Mouse (Mus musculus): ENCODE data around the gene Rpl14. TPM values are rescaled to one million over a fixed set of nuclear protein-coding genes. Genes with fewer than 3 reads are reported as not detected.

Gene Rpl14
- total RNA-seq, 2 experiments from 2014 or later: 522 to 541 TPM

DNA sequence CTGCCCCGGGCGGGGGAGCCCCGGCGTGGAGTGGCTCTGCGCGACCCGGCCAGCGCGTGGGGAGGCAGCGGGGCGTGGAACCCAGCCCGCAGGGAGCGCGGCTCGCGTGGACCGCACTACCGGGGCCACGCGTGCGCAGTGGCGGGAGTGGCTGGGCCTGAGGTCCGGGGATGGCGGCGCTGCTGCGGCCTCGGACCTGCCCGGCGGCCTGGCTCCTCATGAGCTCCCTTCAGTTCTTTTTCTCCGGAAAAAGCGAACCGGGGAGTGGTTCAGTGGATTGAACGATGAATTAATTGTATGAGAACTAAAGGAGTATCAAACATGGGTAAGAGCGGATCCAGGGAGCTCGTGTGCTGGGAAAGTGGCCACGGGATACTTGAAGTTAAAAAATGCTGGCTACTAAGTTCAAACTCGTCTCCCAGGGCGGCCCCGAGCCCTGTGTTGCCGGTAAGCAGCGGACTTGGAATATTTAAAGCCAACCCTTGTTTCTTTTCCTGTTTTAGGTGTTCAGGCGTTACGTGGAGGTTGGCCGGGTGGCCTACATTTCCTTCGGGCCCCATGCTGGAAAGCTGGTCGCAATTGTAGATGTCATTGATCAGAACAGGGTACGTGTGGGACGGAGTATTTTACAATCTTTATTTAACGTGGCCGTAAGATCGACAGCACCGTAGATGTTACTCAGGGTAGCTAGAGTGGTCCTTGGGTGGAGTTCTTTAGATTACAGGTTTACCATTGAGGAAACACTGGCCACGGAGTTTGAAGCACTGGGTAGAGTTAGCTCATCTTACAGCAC, 545 bp downstream of the Rpl14 start:
- DNase-seq: no peak

DNA sequence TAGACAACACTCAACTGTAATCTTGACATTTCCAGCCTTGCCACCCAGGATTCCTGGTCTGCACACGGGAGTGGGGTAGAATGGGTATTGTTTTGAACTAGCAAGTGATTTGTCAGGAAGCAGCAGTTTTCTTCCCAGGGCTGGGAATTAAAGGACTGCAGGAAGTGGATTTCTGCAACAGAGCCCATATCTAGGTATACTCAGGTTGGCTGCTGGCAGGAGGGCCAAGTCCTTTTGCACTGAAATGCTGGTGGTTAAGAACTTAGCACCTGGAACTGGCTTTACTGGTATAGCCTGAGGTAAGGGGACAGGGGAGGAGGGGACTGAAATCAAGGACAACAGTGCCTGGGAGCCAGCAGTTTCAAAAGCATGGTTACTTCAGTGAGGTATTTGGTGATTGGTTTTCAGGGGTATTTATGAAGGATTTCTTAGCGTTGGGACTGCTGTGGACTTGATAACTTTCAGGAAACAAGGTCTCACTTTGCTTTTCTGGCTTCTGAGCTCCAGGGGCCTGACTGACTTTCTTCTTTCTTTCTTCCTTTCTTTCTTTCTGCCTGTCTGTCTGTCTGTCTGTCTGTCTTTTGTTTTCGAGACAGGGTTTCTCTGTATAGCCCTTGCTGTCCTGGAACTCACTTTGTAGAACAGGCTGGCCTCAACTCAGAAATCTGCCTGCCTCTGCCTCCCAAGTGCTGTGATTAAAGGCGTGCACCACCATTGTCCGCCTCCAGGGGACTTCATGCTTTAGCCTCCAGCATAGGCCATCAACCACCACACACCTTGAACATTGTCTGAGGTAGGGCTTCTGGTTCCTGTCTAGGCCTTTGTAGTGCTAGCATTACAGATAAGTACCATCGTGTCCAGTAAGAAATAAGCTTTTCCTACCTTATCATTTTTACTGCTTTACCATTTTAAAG, 4.8 kb downstream of the Rpl14 start:
- DNase-seq: no peak

DNA sequence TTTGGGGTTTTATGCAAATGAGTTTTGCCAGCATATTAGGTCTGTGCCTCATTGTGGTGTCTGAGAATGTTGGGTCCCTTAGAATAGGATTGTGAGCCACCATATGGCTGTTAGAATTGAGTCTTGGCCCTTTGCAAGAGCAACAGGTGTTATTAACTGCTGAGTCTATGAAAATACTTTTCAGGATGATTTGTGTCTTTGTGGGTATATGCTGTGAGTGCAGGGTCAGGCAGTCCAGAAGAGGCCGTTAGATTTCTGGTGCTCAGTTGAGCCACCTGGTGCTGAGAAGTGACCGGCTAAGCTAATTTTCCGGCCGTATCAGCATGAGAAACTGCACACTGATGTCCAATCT, 5.4 kb downstream of the Rpl14 start:
- DNase-seq: no peak

DNA sequence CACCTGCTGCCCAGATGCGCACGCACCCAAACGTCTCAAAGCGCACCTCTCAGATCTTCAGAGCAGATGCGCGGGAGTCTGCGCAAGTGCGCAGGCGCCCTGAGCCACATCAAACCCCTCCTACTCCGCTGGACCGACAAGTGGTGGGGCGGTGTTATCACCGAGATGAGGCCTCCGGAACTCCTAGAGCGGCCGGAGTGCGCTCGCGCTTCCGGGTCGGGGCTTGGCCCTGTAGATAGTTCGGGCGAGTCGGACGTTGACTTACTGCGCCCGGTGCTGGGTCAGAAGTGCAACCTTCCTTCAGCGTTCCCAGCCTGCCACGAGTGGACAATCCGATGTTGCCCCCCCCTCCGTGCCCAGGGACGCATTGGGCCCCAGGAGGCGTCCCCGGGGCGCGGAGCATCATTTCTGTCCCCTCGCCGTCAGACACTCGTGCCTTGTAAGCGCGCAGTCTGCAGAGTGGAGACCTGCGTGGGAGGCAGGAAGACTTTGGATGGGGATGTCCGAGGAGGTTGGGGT, 5.9 kb downstream of the Rpl14 start:
- peak; percentile 91 to 92 for DNase-seq

DNA sequence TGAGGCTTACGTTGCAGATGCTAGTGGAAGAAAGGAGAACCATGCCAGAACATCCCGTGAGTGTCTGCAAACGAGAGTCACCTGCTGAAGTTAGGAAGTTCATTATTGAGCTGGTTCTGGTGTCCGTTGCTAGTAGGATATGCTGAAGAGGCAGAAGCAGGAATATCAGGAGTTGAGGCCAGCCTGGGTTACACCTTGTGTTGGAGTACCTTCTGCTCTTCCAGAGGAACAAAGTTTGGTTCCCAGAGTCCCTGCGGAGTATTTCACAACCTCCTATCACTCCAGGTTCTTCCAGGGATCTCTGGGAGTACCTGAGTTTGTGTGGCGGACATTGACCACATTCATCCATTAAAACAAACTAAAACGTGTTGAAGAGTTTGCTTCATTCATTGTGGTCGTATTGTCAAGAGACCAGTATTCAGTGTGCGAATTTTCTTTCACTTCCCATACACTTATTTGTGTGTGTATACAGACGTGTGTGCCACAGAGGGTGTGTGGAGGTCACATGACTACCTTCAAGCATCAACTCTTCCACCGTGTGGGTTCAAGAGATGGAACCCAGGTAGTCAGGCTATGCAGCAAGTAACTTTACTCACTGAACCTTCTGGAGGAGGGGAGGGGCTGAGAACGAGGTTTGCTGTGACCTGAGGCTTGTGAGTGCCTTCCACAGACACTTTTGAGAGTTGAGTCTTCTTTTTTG, 6.6 kb downstream of the Rpl14 start:
- no peak for DNase-seq

DNA sequence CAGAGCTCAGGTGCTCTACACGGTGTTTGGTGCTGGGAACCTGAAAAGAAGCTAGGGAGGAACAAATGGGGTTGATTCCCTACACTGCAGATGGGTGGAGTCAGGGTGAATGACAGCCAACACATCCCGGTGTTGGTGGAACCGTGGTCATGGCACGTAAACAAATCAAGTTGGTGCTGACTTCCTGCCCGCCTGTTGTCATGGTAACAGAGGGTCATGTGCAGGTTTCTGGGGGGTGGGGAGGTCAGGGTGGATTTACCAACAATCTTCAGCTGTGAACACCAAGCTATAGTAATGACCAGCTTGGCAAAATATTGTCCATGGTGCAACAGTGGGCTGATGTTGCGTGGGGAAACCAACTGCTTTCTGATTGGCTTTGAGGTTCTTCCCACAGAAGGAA, 7.5 kb downstream of the Rpl14 start:
- DNase-seq: no peak

DNA sequence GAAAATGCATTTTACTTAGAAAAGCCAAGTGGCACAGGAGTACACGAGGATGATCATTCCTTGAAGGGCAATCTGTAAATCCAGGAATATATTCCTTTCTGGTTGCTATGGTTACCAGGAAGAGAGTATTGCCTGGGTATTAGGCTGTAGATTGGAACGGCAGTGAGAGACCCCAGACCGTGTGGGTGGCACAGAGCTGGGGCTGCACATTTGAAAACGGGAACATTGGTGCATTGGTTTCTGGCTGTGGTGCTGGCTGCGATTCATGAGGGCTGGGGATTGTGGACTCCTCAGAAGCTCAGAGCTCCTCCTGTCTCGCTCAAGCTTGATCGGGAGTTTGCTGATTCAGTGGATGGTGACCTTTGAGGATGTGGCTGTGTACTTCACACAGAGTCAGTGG, 8.6 kb downstream of the Rpl14 start:
- no peak for DNase-seq

DNA sequence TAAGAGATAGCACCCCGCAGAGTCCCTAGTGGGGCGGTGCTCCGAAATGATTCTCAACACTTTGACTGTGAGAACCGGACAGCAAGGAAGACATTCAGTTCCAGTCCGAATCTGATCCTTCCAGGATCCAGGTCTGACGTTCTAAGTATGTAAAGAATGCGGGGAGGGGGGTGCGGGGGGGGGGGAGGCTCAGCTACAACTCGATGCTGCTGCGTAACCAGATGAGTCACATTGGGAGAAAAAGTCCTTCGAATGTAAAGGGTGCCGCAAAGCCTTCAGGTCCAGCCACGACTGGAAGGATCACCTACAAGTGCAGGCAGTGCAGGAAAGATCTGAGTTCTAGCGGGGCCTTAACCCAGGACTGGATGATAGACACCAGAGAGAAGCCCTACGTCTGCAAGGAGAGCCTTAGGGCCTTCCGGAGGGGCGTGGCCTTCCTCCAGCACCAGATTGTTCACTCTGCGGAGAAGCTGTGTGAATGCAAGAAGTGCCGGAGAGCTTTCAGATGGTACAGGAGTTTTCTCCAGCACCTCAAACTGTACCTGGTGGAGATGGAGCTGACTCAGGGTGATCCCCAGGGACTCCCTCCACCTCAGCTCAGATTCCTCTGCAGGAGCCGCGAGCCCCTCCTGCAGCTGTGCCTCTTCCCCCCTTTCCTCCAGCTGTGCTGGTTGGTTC, 10.8 kb downstream of the Rpl14 start:
- peak; percentile 56 to 71 for DNase-seq

DNA sequence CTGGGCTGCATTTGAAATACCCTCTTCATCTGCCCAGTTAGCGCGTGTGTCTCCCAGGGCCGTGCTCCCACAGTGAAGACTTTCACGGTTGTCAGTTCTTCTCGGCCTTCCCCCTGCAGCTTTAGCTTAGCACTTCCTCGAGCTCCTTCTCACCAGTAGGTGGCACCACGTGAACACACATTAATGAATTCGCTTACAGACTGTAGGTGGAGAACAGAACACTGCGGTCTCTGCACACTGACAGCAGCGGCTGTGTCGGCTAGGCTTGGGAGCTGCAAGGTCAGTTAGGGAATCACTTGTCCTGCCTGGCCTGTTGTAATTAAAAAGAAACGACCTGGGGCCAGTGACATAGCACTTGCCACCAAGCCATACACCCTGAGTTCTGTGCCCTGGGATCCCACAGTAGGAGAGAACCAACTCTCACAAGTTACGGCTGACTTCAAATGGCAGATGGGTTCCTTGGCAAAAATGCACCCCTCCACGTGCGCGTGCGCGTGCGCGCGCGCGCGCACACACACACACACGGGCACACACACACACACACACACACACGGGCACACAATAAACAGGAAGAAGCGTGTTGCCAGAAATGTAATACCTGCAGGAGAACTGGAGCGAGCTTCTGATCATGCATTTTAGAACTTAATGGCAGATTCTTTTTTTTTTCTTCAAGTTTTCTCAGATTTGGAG, 11.5 kb downstream of the Rpl14 start:
- DNase-seq: peak; percentile 86 to 89

DNA sequence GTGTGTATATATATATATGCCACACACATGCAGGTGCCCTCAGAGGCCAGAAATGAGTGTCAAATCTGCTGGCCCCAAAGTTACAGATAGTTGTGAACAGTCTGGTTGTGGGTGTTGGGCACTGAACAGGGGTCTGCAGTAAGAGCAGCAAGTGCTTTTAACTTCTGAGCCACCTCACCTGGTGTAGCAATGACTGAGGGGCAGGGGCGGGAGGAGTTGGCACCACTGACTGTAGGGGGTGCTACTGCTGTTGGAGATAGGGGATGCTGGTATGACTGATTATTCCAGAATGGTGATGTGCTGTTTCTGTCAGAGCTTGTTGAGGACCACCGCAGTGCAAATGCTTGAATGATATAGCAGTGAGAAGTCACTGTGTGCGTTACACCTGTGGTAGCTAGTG, 12.1 kb downstream of the Rpl14 start:
- DNase-seq: no peak

DNA sequence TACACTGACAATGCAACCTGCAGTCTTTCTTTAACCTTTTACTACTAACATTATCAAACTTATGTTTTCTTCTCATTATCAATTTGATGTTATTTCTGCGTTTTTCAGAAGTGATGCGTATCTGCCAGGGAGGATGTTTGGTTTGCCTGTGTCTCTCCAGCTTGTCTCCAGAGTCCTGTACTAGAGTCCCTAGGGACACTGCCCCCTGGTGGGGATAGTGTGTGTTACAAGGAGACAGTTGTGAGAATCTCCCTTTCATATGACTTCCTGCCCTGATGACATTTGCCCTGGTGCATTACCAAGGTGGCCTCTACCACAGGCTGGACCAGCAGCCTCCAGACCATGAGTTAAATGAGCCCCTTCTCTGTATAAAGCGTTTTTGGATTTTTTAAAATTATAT, 15.3 kb downstream of the Rpl14 start:
- peak; percentile 80 to 87 for DNase-seq

DNA sequence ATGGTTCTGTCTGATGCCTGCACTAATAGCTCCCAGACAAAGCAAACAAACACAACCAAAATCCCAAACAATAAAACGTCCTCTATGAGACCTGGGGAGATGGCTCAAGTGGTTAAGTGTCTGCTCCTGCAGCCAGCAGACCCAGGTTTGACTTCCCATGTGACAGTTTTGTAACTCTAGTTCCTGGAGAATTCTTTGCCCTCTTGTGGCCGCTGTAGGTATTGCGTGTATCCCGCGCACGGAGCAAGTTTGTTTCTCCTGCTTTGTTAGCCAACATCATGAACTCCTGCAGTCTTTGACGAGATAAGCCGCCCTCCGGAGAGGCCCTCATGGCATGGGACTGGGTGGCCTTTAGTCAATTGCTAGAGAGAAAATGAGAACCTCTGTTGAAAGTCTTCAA, 20.2 kb downstream of the Rpl14 start:
- DNase-seq: peak; percentile 73 to 77

DNA sequence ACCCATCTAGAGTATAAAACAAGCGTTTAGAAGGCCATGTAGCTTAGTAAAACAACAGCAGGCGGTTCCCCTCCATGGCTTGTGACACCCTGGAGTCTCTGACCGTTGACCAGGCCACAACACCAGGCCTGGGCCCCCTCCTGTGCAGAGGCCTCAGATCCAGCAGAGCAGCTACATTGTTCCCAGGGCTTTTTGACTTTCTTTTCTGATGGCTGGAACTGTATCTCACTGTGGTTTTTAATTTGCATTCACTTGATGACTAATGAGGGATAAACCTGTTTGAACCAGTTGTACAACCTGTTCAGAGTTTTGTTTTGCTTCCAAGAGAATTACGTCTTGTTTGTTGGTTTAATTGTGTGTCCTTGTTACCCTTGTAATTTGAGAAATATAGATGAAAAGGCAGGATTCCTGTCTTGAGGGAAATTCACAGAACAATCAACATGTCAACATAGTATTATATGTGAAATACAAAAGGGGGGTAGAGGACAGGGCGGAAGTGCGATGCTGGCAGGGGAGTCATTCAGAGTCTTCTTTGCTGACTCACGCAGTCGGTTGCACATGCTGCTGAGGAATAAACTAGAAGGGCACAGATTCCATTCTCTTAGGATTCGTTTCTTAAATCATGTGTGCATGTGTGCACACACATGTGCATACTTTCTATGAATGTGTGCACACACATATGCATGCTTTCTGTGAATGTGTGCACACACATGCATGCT, 22.3 kb downstream of the Rpl14 start:
- no peak for DNase-seq

DNA sequence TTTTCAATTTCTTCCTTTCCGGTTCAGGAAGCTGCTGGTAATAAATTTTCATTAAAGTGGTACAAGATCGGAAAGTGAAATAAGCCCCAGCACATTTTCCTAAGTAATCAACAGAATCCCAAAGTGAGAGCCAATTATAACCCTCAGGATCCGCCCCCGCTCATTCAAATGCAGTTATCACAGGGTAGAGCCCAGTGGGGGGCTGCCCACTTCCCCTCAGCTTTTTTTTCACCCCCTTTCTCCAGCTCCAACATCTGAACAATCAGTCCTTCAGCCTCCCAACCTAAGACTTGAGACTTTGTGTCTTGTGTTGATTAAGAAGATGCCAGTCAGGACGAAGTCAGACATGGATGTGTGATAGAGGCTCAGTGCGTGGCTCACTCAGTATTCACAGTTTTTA, 23.6 kb downstream of the Rpl14 start:
- no peak for DNase-seq

DNA sequence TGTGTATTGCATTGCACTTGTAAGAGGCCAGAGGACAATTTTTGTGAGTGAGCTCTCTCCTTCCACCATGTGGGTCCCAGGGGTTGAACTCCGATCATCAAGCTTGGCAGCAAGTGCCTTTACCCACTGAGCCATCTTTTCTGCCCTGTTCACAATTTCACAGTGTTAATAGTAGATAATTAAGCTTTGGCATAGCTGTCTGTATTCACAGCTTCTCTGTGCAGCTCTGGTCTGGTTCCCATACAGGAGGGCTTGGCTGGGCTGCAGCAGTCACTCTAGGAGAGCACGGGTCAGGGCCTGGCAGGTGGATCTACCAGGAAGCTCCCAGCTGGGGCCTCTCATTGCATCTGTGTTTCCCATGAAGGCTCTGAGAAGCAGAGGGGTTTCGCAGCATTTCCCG, 24.1 kb downstream of the Rpl14 start:
- no peak for DNase-seq

DNA sequence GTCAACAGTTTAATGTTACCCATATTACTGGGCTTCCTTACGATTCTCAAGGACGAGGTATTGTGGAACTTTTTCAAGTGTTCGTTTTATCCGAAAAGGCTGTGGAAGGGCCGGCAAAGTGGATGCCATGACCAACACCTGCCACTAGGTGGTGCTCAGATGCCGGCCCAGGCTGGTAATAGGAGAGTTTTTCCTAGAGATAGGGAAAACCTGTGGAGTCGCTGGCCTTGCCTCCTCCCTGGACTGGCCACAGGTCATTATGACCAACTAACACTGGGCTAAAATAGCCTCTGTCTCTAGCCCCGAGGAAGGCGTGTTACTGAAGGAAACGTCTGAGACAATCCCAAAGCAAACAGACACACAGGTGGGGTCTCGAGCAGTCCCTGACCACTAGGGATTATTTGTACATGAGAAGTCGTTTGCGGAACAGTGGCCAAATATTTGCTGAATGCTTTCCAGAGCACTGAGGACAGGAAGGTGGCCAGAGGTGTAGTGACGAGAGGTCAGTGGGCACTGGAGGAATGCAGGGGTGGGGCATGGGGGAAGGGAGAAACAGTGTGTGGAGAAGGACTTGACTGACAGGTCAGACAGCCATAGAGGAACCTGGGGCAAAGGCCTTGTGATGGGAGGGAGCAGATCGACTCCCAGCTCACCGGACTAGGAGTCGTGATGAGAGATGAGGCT, 30.4 kb downstream of the Rpl14 start:
- peak; percentile 76 to 84 for DNase-seq

DNA sequence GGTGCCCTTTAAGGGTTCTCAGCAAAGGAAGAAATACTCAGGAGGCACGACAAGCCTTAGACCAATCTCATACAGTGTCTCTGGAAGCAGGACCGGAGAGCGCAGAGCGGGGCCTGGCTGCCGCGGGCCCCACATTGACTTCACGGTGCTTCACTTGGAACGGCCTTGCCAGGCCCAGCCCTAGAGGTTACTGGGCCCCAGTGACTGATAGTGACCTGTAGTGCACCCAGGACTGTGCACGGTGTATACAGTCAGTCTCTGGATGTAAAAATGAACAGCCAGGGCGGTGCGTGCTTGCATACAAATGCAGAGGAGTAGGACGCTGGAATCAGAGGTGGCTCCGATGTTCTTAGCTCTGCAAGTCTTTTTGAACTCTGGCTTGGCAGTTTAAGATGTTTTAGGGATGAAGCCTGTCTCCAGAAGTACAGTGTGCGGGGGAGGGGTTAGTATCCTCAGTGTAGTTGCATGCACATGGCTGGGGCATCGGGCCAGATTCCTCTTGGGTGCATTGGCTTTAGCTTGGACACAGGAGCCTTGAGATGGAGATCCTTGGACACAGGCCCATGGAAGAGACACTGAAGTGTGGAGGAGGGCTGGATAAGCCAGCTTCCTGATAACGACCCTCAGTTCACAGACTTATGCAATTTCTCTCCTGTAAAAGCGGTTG, 31.1 kb downstream of the Rpl14 start:
- peak; percentile 59 to 71 for DNase-seq

DNA sequence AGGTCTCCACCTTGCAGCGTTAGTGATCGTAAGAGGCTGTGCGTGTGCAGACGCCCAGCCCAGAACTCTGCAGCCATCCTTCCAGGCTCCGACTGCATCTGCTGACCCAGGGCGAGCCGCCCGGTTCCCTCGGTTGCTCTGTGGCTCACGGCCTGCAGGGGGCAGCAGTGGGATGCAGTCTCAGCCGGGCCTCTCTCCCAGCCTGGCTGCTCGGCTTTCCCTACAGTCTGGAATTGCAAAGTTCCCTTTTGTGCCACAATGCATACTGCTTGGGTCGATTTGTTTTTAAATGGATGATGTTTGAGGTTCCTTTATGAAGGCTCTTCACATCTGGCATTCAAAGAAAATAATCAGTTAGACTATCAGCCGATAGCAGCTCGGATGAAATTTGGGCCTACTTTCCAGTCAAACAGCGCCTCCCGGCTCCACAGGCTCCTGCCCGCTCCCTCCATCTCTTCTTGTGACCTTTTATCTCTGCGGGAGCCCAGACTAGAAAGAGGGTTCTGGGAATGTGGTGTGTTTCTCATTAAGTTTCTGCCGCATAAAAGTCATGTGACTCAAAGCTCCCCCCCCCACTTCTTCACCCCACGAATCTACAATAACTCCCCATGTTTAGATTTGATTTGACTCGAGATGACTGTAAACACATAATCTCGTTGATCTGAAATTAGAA, 31.7 kb downstream of the Rpl14 start:
- DNase-seq: peak; percentile 89 to 93

DNA sequence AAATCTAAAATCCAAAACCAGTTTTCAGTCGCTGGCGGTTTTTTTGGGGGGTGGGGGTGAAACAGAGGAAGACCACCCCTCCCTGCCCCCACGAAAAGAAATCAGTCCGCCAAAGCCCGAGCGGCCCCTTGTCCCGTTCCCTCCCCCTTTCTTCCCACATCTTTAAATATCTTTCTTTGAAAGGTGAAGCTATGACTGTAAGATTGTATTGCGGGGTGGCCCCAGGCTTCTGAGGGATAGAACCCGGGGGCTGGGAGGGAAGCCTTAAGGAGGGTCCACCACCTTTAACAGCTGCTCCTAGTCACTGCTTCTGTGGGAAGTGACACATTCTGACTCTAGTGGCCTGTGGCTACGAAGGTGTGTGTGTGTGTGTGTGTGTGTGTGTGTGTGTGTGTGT, 32.3 kb downstream of the Rpl14 start:
- no peak for DNase-seq

Measured in adrenal gland, postnatal 36 days (tissue).